Mouse (Mus musculus): Measurements from ENCODE around the gene Gsdma2. TPM values are rescaled to one million over a fixed set of nuclear protein-coding genes. Genes with fewer than 3 reads are reported as not detected.
"Not testable (repeated sequence)": the region's sequence is repeated elsewhere in the genome, so short reads cannot be mapped to it uniquely, and the experiment has no call there.

The Gsdma2 gene
- polyA plus RNA-seq, 1 experiment from 2014 or later: not detected

- H3K4me2 ChIP-seq (ENCODE audit: low read length): no peak overlapping the region
- H3K9me3 ChIP-seq (replicated peaks; ENCODE audit: control insufficient read depth, low read length): no peaks in the 10 kb centered on the region
- ATAC-seq (no peak), DNase-seq (ENCODE audit: low spot score) (no peak)
- H3K4me1 ChIP-seq (ENCODE audit: control insufficient read depth, insufficient read depth, low read length): no peaks in the 10 kb centered on the region
- H3K36me3 ChIP-seq (ENCODE audit: control insufficient read depth, insufficient read depth, low read length): no peaks in the 10 kb centered on the region
- no peaks in the 10 kb centered on the region for H3K27me3 ChIP-seq (replicated peaks; ENCODE audit: control insufficient read depth, insufficient read depth, low read length)
- no peak overlapping the region for H3K9ac ChIP-seq (ENCODE audit: low read length)
- 96% methylated on average over 13 of the region's 13 CpGs for WGBS
- H3K4me3 ChIP-seq (ENCODE audit: low read depth, low read length): no peak overlapping the region
- no peak overlapping the region for H3K27ac ChIP-seq (ENCODE audit: low read depth, low read length)
Observed at GRCm38 (mm10) chr11:98620791-98621190, 25.8 kb upstream of the Gsdma2 start.

GRCm38 (mm10) chr11:98623981-98624380 lies 22.6 kb upstream of the Gsdma2 start:
- H3K36me3 ChIP-seq (ENCODE audit: control insufficient read depth, insufficient read depth, low read length); H3K27me3 ChIP-seq (replicated peaks; ENCODE audit: control insufficient read depth, insufficient read depth, low read length); ATAC-seq; H3K9ac ChIP-seq (ENCODE audit: low read length); H3K4me2 ChIP-seq (ENCODE audit: low read length); H3K4me3 ChIP-seq (ENCODE audit: low read depth, low read length); DNase-seq (ENCODE audit: low spot score); H3K27ac ChIP-seq (ENCODE audit: low read depth, low read length); H3K4me1 ChIP-seq (ENCODE audit: control insufficient read depth, insufficient read depth, low read length); H3K9me3 ChIP-seq (replicated peaks; ENCODE audit: control insufficient read depth, low read length): not testable (repeated sequence)
- 81% methylated on average over 6 of the region's 6 CpGs for WGBS

GRCm38 (mm10) chr11:98624381-98624780 lies 22.2 kb upstream of the Gsdma2 start:
- not testable (repeated sequence) for H3K9me3 ChIP-seq (replicated peaks; ENCODE audit: control insufficient read depth, low read length); H3K4me2 ChIP-seq (ENCODE audit: low read length); H3K36me3 ChIP-seq (ENCODE audit: control insufficient read depth, insufficient read depth, low read length); H3K27me3 ChIP-seq (replicated peaks; ENCODE audit: control insufficient read depth, insufficient read depth, low read length); H3K9ac ChIP-seq (ENCODE audit: low read length); ATAC-seq; H3K4me3 ChIP-seq (ENCODE audit: low read depth, low read length); H3K27ac ChIP-seq (ENCODE audit: low read depth, low read length); DNase-seq (ENCODE audit: low spot score); H3K4me1 ChIP-seq (ENCODE audit: control insufficient read depth, insufficient read depth, low read length)
- 91% methylated on average over 2 of the region's 2 CpGs for WGBS

- ATAC-seq (no peak), DNase-seq (ENCODE audit: low spot score) (no peak)
- Histone ChIP-seq H3K9ac (ENCODE audit: low read length) (no peak within 1 kb of the TSS), H3K4me1 (ENCODE audit: control insufficient read depth, insufficient read depth, low read length) (no peaks in the 10 kb centered on the region), H3K27me3 (replicated peaks; ENCODE audit: control insufficient read depth, insufficient read depth, low read length) (no peaks in the 10 kb centered on the region), H3K27ac (ENCODE audit: low read depth, low read length) (no peak within 1 kb of the TSS), H3K4me3 (ENCODE audit: low read depth, low read length) (no peak within 1 kb of the TSS), H3K36me3 (ENCODE audit: control insufficient read depth, insufficient read depth, low read length) (no peaks in the 10 kb centered on the region), H3K4me2 (ENCODE audit: low read length) (no peak within 1 kb of the TSS), H3K9me3 (replicated peaks; ENCODE audit: control insufficient read depth, low read length) (no peaks in the 10 kb centered on the region)
- 88% methylated on average over 10 of the region's 10 CpGs for WGBS
Observed at GRCm38 (mm10) chr11:98625611-98626410, 20.7 kb upstream of the Gsdma2 start, which contains the start of the genes Gm12355 and Gsdma3. TSS of gene Gm12355 (minus strand) at chr11:98625661. TSS of gene Gsdma3 (plus strand) at chr11:98626360.

GRCm38 (mm10) chr11:98628706-98629105 lies 17.9 kb upstream of the Gsdma2 start:
- ATAC-seq: no peak
- H3K9ac ChIP-seq (ENCODE audit: low read length): no peak overlapping the region
- no peak for DNase-seq (ENCODE audit: low spot score)
- H3K4me1 ChIP-seq (ENCODE audit: control insufficient read depth, insufficient read depth, low read length): no peaks in the 10 kb centered on the region
- H3K27ac ChIP-seq (ENCODE audit: low read depth, low read length): no peak overlapping the region
- no peak overlapping the region for H3K4me3 ChIP-seq (ENCODE audit: low read depth, low read length)
- 99% methylated on average over 3 of the region's 3 CpGs for WGBS
- H3K9me3 ChIP-seq (replicated peaks; ENCODE audit: control insufficient read depth, low read length): no peaks in the 10 kb centered on the region
- H3K27me3 ChIP-seq (replicated peaks; ENCODE audit: control insufficient read depth, insufficient read depth, low read length): 0 out of 2 replicates have a peak, but pooled peaks cover 4% of the 10 kb centered on the region
- H3K36me3 ChIP-seq (ENCODE audit: control insufficient read depth, insufficient read depth, low read length): no peaks in the 10 kb centered on the region
- no peak overlapping the region for H3K4me2 ChIP-seq (ENCODE audit: low read length)

GRCm38 (mm10) chr11:98630646-98631045 lies 15.9 kb upstream of the Gsdma2 start:
- no peak overlapping the region for H3K4me3 ChIP-seq (ENCODE audit: low read depth, low read length)
- 88% methylated on average over 5 of the region's 5 CpGs for WGBS
- no peaks in the 10 kb centered on the region for H3K4me1 ChIP-seq (ENCODE audit: control insufficient read depth, insufficient read depth, low read length)
- no peaks in the 10 kb centered on the region for H3K9me3 ChIP-seq (replicated peaks; ENCODE audit: control insufficient read depth, low read length)
- DNase-seq (ENCODE audit: low spot score) (no peak), ATAC-seq (no peak)
- H3K27me3 ChIP-seq (replicated peaks; ENCODE audit: control insufficient read depth, insufficient read depth, low read length): 0 out of 2 replicates have a peak, but pooled peaks cover 4% of the 10 kb centered on the region
- H3K27ac ChIP-seq (ENCODE audit: low read depth, low read length): no peak overlapping the region
- no peak overlapping the region for H3K4me2 ChIP-seq (ENCODE audit: low read length)
- no peak overlapping the region for H3K9ac ChIP-seq (ENCODE audit: low read length)
- H3K36me3 ChIP-seq (ENCODE audit: control insufficient read depth, insufficient read depth, low read length): no peaks in the 10 kb centered on the region

GRCm38 (mm10) chr11:98635312-98635970 lies 11.1 kb upstream of the Gsdma2 start:
- not testable (repeated sequence) for H3K27ac ChIP-seq (ENCODE audit: low read depth, low read length); H3K4me2 ChIP-seq (ENCODE audit: low read length); H3K36me3 ChIP-seq (ENCODE audit: control insufficient read depth, insufficient read depth, low read length); H3K9ac ChIP-seq (ENCODE audit: low read length); H3K9me3 ChIP-seq (replicated peaks; ENCODE audit: control insufficient read depth, low read length); H3K4me3 ChIP-seq (ENCODE audit: low read depth, low read length); H3K27me3 ChIP-seq (replicated peaks; ENCODE audit: control insufficient read depth, insufficient read depth, low read length); DNase-seq (ENCODE audit: low spot score); ATAC-seq; H3K4me1 ChIP-seq (ENCODE audit: control insufficient read depth, insufficient read depth, low read length)
- WGBS: 33% methylated on average over 10 of the region's 10 CpGs

- H3K4me2 ChIP-seq (ENCODE audit: low read length): no peak overlapping the region
- DNase-seq (ENCODE audit: low spot score) (no peak), ATAC-seq (no peak)
- no peak overlapping the region for H3K9ac ChIP-seq (ENCODE audit: low read length)
- no peaks in the 10 kb centered on the region for H3K9me3 ChIP-seq (replicated peaks; ENCODE audit: control insufficient read depth, low read length)
- H3K4me3 ChIP-seq (ENCODE audit: low read depth, low read length): no peak overlapping the region
- H3K27me3 ChIP-seq (replicated peaks; ENCODE audit: control insufficient read depth, insufficient read depth, low read length): 0 out of 2 replicates have a peak, but pooled peaks cover 4% of the 10 kb centered on the region
- no peaks in the 10 kb centered on the region for H3K4me1 ChIP-seq (ENCODE audit: control insufficient read depth, insufficient read depth, low read length)
- H3K27ac ChIP-seq (ENCODE audit: low read depth, low read length): no peak overlapping the region
- 74% methylated on average over 1 of the region's 1 CpGs for WGBS
- H3K36me3 ChIP-seq (ENCODE audit: control insufficient read depth, insufficient read depth, low read length): no peaks in the 10 kb centered on the region
Observed at GRCm38 (mm10) chr11:98637501-98637900, 9.1 kb upstream of the Gsdma2 start.

GRCm38 (mm10) chr11:98640091-98640490 lies 6.5 kb upstream of the Gsdma2 start:
- 70% methylated on average over 5 of the region's 5 CpGs for WGBS
- Histone ChIP-seq H3K27me3 (replicated peaks; ENCODE audit: control insufficient read depth, insufficient read depth, low read length) (no peaks in the 10 kb centered on the region), H3K9me3 (replicated peaks; ENCODE audit: control insufficient read depth, low read length) (no peaks in the 10 kb centered on the region), H3K9ac (ENCODE audit: low read length) (no peak overlapping the region), H3K27ac (ENCODE audit: low read depth, low read length) (no peak overlapping the region), H3K4me1 (ENCODE audit: control insufficient read depth, insufficient read depth, low read length) (no peaks in the 10 kb centered on the region), H3K4me3 (ENCODE audit: low read depth, low read length) (no peak overlapping the region), H3K4me2 (ENCODE audit: low read length) (no peak overlapping the region), H3K36me3 (ENCODE audit: control insufficient read depth, insufficient read depth, low read length) (no peaks in the 10 kb centered on the region)
- ATAC-seq: no peak
- DNase-seq (ENCODE audit: low spot score): no peak

Data from forebrain, embryonic 14.5 days (tissue).